Mouse (Mus musculus): Measurements from ENCODE around the gene Slc25a36.

Slc25a36 gene

GRCm38 (mm10) chr9:97110571-97111390 lies at the start of gene Slc25a36:
Gene Slc25a36, minus strand, starts transcription at chr9:97111157.
- DNase-seq (ENCODE audit: low read depth, low spot score), result peak; percentile 99

GRCm38 (mm10) chr9:97158412-97158811 lies 47.5 kb upstream of the Slc25a36 start:
- no peak for DNase-seq (ENCODE audit: low read depth, low spot score)

- no peak for DNase-seq (ENCODE audit: low read depth, low spot score)
Measured at GRCm38 (mm10) chr9:97155981-97156380, 45.0 kb upstream of the Slc25a36 start.

GRCm38 (mm10) chr9:97154956-97155355 lies 44.0 kb upstream of the Slc25a36 start:
- no peak for DNase-seq (ENCODE audit: low read depth, low spot score)

GRCm38 (mm10) chr9:97153006-97153405 lies 42.0 kb upstream of the Slc25a36 start:
- DNase-seq (ENCODE audit: low read depth, low spot score), result no peak

- no peak for DNase-seq (ENCODE audit: low read depth, low spot score)
Measured at GRCm38 (mm10) chr9:97147270-97147669, 36.3 kb upstream of the Slc25a36 start.

- DNase-seq (ENCODE audit: low read depth, low spot score), result no peak
Measured at GRCm38 (mm10) chr9:97145351-97145750, 34.4 kb upstream of the Slc25a36 start.

- DNase-seq (ENCODE audit: low read depth, low spot score), result no peak
Measured at GRCm38 (mm10) chr9:97143416-97143815, 32.5 kb upstream of the Slc25a36 start.

- DNase-seq (ENCODE audit: low read depth, low spot score), result no peak
Measured at GRCm38 (mm10) chr9:97142558-97142957, 31.6 kb upstream of the Slc25a36 start.

- DNase-seq (ENCODE audit: low read depth, low spot score), result no peak
Measured at GRCm38 (mm10) chr9:97141723-97142122, 30.8 kb upstream of the Slc25a36 start.

GRCm38 (mm10) chr9:97140145-97140932 lies 29.4 kb upstream of the Slc25a36 start:
- no peak for DNase-seq (ENCODE audit: low read depth, low spot score)

- DNase-seq (ENCODE audit: low read depth, low spot score), result no peak
Measured at GRCm38 (mm10) chr9:97137678-97138077, 26.7 kb upstream of the Slc25a36 start.

GRCm38 (mm10) chr9:97137116-97137515 lies 26.2 kb upstream of the Slc25a36 start:
- no peak for DNase-seq (ENCODE audit: low read depth, low spot score)

- no peak for DNase-seq (ENCODE audit: low read depth, low spot score)
Measured at GRCm38 (mm10) chr9:97135866-97136265, 24.9 kb upstream of the Slc25a36 start.

GRCm38 (mm10) chr9:97133178-97133577 lies 22.2 kb upstream of the Slc25a36 start:
- DNase-seq (ENCODE audit: low read depth, low spot score), result peak; percentile 28

- DNase-seq (ENCODE audit: low read depth, low spot score), result no peak
Measured at GRCm38 (mm10) chr9:97130001-97130400, 19.0 kb upstream of the Slc25a36 start.

- no peak for DNase-seq (ENCODE audit: low read depth, low spot score)
Measured at GRCm38 (mm10) chr9:97123934-97124692, 13.2 kb upstream of the Slc25a36 start.

- no peak for DNase-seq (ENCODE audit: low read depth, low spot score)
Measured at GRCm38 (mm10) chr9:97121432-97121831, 10.5 kb upstream of the Slc25a36 start.

- no peak for DNase-seq (ENCODE audit: low read depth, low spot score)
Measured at GRCm38 (mm10) chr9:97114271-97114670, 3.3 kb upstream of the Slc25a36 start.

GRCm38 (mm10) chr9:97113555-97113929 lies 2.6 kb upstream of the Slc25a36 start:
- no peak for DNase-seq (ENCODE audit: low read depth, low spot score)

- DNase-seq (ENCODE audit: low read depth, low spot score), result no peak
Measured at GRCm38 (mm10) chr9:97112797-97113554, 2.0 kb upstream of the Slc25a36 start.

Data from mesoderm, embryonic 11.5 days (tissue).